Mouse (Mus musculus): ENCODE data around the gene Tbx6. TPM values are rescaled to one million over a fixed set of nuclear protein-coding genes. Genes with fewer than 3 reads are reported as not detected.

The Tbx6 gene
- polyA plus RNA-seq, 1 experiment from 2014 or later: 0.50 TPM

DNA sequence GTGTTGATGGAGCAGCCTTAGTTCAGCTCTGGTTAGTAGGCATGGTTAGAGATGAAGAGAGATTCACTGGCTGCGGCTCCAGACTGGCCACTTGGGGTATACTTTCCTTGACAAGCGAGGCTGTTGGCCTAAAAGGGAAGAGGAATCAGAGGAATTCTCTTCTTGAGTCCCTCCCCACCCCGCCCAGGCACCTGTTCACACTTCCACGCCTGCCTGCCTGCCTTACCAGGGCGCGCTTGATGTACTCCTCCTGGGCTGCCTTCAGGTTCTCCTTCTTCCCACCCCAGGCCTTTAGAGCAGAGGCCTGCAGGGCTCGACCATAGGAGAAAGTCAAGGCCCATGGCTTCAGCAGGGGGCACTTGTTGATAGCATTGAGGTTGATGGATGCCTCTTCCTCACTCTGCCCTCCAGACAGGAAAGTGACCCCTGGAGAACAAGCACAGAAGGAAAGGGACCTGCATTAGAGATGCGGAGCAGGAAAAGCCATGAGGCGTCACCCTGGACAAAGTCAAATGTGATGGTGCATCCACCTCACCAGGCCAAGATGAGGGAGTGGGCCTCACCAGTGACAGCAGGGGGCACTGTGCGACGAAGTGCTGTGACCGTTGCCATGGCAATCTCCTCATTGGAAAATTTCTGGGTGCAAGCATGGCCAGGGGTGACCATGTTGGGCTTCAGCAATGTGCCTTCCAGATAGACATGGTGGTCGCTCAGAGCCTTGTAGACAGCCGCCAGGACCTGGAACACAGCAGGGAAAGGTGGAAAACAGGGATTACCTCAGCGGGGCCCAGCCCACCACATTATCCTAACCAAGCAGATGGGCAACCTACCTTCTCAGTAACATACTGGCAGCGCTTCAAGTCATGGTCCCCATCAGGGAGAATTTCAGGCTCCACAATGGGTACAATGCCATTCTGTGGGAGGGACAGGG is 14.4 kb downstream of the Tbx6 start:
- H3K9me3 ChIP-seq (replicated peaks): no peaks in the 10 kb centered on the region
- H3K4me2 ChIP-seq: no peak overlapping the region
- H3K27me3 ChIP-seq: no peaks in the 10 kb centered on the region
- WGBS (ENCODE audit: insufficient replicate concordance): 76% methylated on average over 16 of the region's 16 CpGs
- no peak overlapping the region for H3K27ac ChIP-seq (replicated peaks)
- H3K4me1 ChIP-seq (replicated peaks): peaks cover 87% of the 10 kb centered on the region
- no peak overlapping the region for H3K9ac ChIP-seq
- ATAC-seq (ENCODE audit: insufficient read depth): no peak
- H3K4me3 ChIP-seq (replicated peaks): no peak overlapping the region
- H3K36me3 ChIP-seq (replicated peaks): peaks cover 31% of the 10 kb centered on the region

DNA sequence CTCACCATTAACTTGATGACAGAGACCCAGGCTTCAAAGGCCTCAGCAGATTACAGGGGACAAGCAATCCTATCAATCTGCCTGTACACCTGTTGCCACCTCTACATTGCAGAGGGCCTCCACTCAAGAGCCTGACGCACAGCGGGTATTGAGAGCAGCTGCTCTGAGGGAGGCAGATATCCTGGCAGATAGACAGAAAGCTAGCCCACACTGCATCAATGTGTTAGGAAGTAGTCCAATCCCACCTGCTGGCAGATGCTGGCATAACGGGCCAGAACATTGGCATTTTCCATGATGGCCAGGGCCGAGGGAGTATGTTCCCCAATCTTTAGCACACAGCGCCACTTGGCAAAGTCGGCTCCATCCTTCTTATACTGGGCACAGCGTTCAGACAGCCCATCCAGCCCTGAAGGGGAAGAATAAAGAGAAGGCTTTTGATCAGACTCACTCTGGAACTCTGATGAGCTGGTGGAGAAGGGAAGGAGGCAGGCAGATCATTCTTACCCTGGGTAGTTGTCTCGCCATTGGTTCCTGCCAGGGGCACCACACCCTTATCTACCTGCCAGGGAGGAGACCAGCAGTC is 15.2 kb downstream of the Tbx6 start:
- no peak for ATAC-seq (ENCODE audit: insufficient read depth)
- Histone ChIP-seq H3K4me1 (replicated peaks) (peaks cover 84% of the 10 kb centered on the region), H3K4me3 (replicated peaks) (no peak overlapping the region), H3K27me3 (no peaks in the 10 kb centered on the region), H3K36me3 (replicated peaks) (peaks cover 31% of the 10 kb centered on the region), H3K9me3 (replicated peaks) (no peaks in the 10 kb centered on the region), H3K9ac (no peak overlapping the region), H3K27ac (replicated peaks) (peak overlapping the region; percentile 31; the same call in 1 of the 2 replicates), H3K4me2 (peak overlapping the region; percentile 97; the same call in 1 of the 2 replicates)
- WGBS (ENCODE audit: insufficient replicate concordance): 71% methylated on average over 8 of the region's 8 CpGs

DNA sequence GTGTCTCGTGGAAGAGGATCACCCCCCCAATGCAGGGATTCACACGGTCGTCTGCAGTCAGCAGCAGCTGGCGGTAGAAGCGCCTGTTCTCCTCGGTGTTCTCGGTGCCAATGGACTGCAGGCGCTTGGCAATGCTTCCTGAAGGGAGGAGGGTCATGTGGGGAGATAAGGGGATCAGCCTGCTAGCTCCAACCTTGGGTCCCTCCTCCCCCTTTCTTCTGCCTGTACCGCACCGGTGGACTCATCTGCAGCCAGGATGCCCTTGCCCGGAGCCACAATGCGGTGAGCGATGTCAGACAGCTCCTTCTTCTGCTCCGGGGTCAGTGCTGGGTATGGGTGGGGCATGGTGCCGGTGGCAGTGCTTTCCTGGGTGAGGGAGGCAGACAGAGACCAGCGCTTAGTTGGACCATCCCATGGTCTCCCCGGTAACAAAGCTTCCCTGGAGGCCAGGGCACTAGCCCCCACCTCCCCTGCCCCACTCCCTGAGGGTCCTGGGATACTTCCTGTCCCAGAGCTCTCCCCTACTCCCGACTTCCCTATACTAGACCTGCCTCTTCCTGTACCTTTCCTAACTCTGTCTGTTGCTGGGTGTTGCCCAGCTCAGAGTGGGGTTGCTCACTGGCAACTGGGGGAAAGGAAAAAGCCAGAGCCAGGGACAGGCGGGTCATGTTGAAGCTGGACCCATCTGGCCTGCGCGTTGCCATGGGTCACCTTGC is 16.3 kb downstream of the Tbx6 start, which contains the start of gene Fam57b:
TSS of gene Fam57b (plus strand) at position 258 of the 716 bp plus-strand sequence.
- H3K27me3 ChIP-seq: no peaks in the 10 kb centered on the region
- peak within 1 kb of the TSS; percentile 90 for H3K27ac ChIP-seq (replicated peaks)
- peak within 1 kb of the TSS; percentile 82 for H3K4me3 ChIP-seq (replicated peaks)
- H3K36me3 ChIP-seq (replicated peaks): peaks cover 31% of the 10 kb centered on the region
- 7% methylated on average over 21 of the region's 21 CpGs for WGBS (ENCODE audit: insufficient replicate concordance)
- no peaks in the 10 kb centered on the region for H3K9me3 ChIP-seq (replicated peaks)
- H3K4me2 ChIP-seq: peak within 1 kb of the TSS; percentile 97
- no peak for ATAC-seq (ENCODE audit: insufficient read depth)
- peak within 1 kb of the TSS; percentile 75 for H3K9ac ChIP-seq
- H3K4me1 ChIP-seq (replicated peaks): peaks cover 88% of the 10 kb centered on the region

DNA sequence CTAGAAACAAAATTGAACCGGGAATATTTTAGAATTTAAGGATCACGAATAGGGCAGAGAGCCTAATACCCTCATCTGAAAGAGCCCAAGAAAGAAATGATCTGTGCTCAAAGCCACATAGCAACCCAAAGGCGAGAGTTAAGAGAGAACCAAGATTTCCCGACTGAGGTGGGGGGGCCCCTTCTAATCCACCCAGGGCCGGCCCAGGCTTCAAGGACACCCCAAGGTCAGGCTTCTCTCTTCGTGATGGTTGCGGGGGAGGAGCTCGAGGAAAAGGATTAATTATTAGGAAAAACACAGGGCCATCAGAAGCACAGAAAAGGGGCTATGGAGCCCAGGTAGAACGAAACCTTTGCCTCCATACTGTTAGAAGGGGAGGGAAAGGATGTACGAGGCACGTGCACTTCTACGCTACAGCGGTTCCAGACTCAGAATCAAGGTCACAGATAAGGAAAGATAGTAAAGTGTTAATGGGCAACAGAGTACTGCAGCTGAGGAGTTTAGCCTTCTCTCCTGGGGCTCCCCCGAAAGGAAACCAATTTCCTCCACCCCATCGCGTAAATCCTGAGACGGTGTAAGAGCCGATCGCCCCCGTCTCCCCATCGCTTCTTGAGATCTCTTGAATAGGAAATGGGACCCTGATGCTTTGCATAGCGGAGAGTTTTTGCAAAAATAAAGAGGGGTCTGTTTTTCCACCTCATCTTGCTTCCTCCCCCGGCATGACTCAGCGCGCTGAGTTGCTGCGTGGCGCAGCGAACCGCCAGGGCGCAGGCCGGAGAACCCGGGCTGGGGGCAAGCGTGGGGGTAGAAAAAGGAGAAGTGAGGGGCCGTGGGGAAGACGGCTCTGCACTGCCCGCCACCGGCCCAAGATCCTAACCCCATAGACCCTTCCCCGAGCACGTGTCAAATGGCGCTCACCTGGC is 17.1 kb downstream of the Tbx6 start:
- Histone ChIP-seq H3K9ac (peak overlapping the region; percentile 75), H3K4me2 (peak overlapping the region; percentile 97), H3K27ac (replicated peaks) (peak overlapping the region; percentile 90), H3K27me3 (no peaks in the 10 kb centered on the region), H3K9me3 (replicated peaks) (no peaks in the 10 kb centered on the region), H3K36me3 (replicated peaks) (peaks cover 31% of the 10 kb centered on the region), H3K4me1 (replicated peaks) (peaks cover 87% of the 10 kb centered on the region), H3K4me3 (replicated peaks) (peak overlapping the region; percentile 82)
- peak; percentile 47 for ATAC-seq (ENCODE audit: insufficient read depth)
- WGBS (ENCODE audit: insufficient replicate concordance): under 1% methylated on average over 40 of the region's 40 CpGs

DNA sequence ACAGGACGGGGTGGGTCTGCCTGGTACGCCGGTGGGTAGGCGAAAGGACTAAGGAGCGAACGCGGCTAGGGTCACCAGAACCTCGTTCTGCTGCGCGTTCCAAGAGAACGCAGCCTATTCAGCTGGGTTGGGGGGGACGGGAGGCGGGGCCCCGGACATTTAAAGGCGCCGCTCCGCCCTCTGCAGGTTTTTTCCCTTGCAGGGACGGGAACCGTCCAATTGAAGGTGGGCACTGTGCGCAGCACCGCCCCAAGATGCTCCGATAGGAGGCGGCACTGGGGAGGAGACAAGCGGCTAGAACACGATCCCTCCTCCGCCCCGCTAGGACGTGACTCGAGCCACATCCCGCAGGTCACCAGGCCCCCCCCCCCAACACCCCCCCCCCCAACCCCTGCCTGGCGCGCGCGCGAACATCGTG is 17.8 kb downstream of the Tbx6 start:
- Histone ChIP-seq H3K9ac (peak overlapping the region; percentile 75), H3K4me3 (replicated peaks) (peak overlapping the region; percentile 82), H3K36me3 (replicated peaks) (peaks cover 31% of the 10 kb centered on the region), H3K27ac (replicated peaks) (peak overlapping the region; percentile 90), H3K9me3 (replicated peaks) (no peaks in the 10 kb centered on the region), H3K4me2 (peak overlapping the region; percentile 97), H3K4me1 (replicated peaks) (peaks cover 84% of the 10 kb centered on the region), H3K27me3 (no peaks in the 10 kb centered on the region)
- peak; percentile 93 for ATAC-seq (ENCODE audit: insufficient read depth)
- WGBS (ENCODE audit: insufficient replicate concordance): under 1% methylated on average over 33 of the region's 36 CpGs

DNA sequence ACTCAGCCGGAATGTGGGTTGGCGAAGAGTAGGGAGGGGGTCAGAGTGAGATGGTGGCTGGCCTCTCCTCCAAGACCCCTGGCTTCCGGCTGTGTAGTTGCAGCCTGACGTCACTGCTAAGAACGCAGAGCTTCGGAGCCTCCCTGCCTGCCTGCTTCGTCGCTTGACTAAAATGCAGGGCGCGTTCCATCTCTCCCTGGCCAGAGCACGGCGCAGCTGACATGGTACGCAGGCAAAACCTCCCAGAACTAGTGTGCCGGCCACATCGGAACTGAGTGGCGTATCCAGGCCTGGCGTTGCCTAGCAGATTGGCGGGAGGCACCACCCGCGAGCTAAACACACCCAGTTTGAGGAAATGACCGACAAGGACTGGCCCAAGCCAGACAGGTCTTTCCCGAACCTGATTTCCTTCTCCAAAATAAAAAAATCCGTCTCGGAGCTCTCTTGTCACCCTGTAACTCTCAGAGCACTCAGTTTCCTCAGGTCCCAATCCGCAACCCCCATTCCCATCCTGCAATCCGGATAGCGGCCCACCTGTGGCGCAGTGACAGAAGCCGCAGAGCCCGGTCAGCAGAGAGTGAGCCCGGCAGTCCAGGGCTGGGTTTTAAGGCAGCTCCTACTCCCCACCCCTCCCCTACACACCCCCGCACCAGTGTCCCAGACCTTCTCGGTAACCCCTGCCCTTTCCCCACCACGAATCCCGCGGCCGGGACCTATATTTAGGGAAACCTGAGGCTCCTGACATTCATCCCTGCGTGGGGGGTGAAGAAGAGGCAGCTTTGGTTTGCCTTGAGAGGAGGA is 18.4 kb downstream of the Tbx6 start:
- H3K27ac ChIP-seq (replicated peaks): peak overlapping the region; percentile 90
- peak; percentile 73 for ATAC-seq (ENCODE audit: insufficient read depth)
- peaks cover 78% of the 10 kb centered on the region for H3K4me1 ChIP-seq (replicated peaks)
- peak overlapping the region; percentile 82 for H3K4me3 ChIP-seq (replicated peaks)
- peaks cover 29% of the 10 kb centered on the region for H3K36me3 ChIP-seq (replicated peaks)
- peak overlapping the region; percentile 75 for H3K9ac ChIP-seq
- peak overlapping the region; percentile 97 for H3K4me2 ChIP-seq
- no peaks in the 10 kb centered on the region for H3K27me3 ChIP-seq
- H3K9me3 ChIP-seq (replicated peaks): no peaks in the 10 kb centered on the region
- 3% methylated on average over 38 of the region's 38 CpGs for WGBS (ENCODE audit: insufficient replicate concordance)

DNA sequence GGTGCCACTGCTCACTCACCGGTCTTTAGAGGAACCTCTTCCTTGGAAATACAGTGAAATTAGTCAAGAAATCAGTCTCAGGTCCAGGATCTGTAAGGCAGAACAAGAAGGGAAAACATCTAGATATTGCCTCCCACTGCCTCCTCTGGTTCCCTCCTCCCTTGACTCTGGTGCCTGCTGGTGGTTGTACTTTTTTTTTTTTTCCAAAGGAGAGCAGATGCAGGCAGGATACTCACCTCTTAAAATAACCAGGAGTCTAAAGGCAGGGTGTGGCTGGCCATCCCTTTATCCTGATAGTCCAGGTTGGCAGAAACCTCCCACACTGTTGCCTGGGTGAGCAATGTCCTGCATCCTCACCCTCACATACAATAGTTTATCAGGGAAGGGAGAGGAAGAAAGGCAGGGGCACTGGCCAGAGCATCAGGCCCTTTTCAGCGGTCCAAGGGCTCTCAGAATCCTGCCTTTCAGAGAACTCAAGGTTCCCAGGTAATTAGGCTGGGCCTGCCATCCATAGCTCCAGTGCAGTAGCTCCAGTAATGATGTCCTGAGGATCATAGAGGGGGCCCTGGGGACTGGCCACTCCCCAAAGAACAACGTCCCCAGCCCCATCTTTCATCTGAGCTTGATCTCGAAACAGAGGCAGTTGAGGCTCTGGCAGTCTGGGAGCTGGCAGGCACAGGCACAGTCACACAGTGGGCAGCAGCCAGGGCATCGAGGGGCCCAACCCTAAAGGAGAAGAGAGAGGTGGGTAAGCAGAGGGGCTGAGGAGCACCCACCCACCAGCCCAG is 19.2 kb downstream of the Tbx6 start:
- ATAC-seq (ENCODE audit: insufficient read depth): no peak
- H3K4me3 ChIP-seq (replicated peaks): peak overlapping the region; percentile 82
- peaks cover 70% of the 10 kb centered on the region for H3K4me1 ChIP-seq (replicated peaks)
- H3K9ac ChIP-seq: peak overlapping the region; percentile 75
- H3K9me3 ChIP-seq (replicated peaks): no peaks in the 10 kb centered on the region
- H3K4me2 ChIP-seq: peak overlapping the region; percentile 97
- 64% methylated on average over 5 of the region's 5 CpGs for WGBS (ENCODE audit: insufficient replicate concordance)
- H3K36me3 ChIP-seq (replicated peaks): peaks cover 21% of the 10 kb centered on the region
- H3K27me3 ChIP-seq: no peaks in the 10 kb centered on the region
- H3K27ac ChIP-seq (replicated peaks): peak overlapping the region; percentile 90

DNA sequence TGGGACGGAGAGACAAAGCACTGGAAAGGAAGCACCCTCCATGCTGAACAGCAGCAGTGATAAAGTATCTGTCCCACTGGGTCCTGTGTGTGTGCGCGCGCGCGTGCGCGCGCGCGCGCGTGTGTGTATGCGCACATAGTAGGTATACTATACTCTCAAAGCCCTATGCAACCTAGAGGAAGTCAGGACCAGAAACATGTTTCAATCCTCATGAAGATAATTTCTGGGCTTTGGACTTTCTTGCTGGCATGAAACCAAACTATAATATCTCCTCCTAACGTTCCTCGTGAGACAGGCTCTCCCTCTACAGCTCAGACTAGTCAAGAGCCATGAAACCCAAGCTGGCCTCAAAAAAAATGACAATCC is 19.8 kb downstream of the Tbx6 start:
- Histone ChIP-seq H3K36me3 (replicated peaks) (peaks cover 15% of the 10 kb centered on the region), H3K9ac (no peak overlapping the region), H3K27me3 (no peaks in the 10 kb centered on the region), H3K4me3 (replicated peaks) (no peak overlapping the region), H3K4me1 (replicated peaks) (peaks cover 66% of the 10 kb centered on the region), H3K4me2 (no peak overlapping the region), H3K27ac (replicated peaks) (no peak overlapping the region), H3K9me3 (replicated peaks) (no peaks in the 10 kb centered on the region)
- WGBS (ENCODE audit: insufficient replicate concordance): 89% methylated on average over 16 of the region's 16 CpGs
- ATAC-seq (ENCODE audit: insufficient read depth): no peak

DNA sequence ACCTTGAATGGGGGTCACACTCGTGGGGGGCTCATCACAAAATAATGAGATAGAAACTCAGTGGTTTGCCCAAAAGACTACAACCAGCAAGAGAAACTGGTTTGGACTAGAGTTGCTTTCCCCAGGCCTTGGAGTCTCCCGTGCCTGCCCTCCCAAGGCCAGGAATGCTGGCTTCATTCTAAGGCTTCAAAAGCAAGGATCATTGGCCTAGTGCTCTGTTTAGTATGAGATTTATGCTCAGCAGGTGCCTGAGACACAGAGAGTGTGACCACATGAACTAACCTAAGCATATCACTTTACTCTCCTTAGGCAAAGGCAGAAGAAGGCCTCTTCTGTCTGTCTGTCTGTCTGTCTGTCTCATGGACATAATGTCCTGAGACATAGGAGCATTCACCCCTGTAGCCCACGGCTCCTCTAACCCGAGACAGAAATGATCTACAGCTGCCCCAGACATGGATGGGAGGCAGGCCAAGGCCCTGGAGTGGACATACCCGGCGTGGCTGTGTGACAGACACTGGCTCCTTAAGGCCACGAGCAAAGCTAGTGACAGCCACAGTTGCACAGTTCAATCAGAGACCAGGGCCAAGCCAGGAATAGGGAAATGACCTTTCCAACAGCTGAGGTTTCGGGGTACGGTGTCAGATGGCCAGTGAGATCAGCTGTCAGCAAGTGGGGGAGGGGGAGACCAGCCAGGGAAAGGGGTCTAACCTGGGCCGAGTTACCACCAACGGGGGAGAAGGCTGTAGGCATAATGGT is 21.0 kb downstream of the Tbx6 start:
- peaks cover 59% of the 10 kb centered on the region for H3K4me1 ChIP-seq (replicated peaks)
- H3K9ac ChIP-seq: no peak overlapping the region
- no peaks in the 10 kb centered on the region for H3K9me3 ChIP-seq (replicated peaks)
- ATAC-seq (ENCODE audit: insufficient read depth): no peak
- H3K27ac ChIP-seq (replicated peaks): no peak overlapping the region
- no peak overlapping the region for H3K4me3 ChIP-seq (replicated peaks)
- 64% methylated on average over 11 of the region's 11 CpGs for WGBS (ENCODE audit: insufficient replicate concordance)
- peaks cover 2% of the 10 kb centered on the region; the same call in 1 of the 2 replicates for H3K36me3 ChIP-seq (replicated peaks)
- no peak overlapping the region for H3K4me2 ChIP-seq
- no peaks in the 10 kb centered on the region for H3K27me3 ChIP-seq

All from liver, embryonic 15.5 days (tissue).